Mouse (Mus musculus) MEL (cell line): ENCODE results near the gene Nudt3.

ENCODE experiments used
- CTCF ChIP-seq, 3 experiments: IDR thresholded peaks in 2 of 3; conservative IDR thresholded peaks in 1 of 3; 2 replicates each; pipeline ENCODE4 v1.5.1; 2011 to 2012; ENCODE audit warnings: low read length in 3 of 3, low read depth in 2 of 3, mild to moderate bottlenecking in 2 of 3, improper control_type of control experiment in 1 of 3, inconsistent platforms in 1 of 3, mixed read lengths in 1 of 3, moderate library complexity in 1 of 3; ENCODE audit not compliant: control insufficient read depth in 1 of 3, insufficient read depth in 1 of 3, poor library complexity in 1 of 3, severe bottlenecking in 1 of 3
- E2F4 ChIP-seq: IDR thresholded peaks from 2 replicates; pipeline ENCODE4 v1.6.1; 2011; ENCODE audit warnings: low read depth, low read length, improper control_type of control experiment, borderline replicate concordance
- EP300 ChIP-seq, 2 experiments: IDR thresholded peaks; 2 replicates each; pipeline ENCODE4 v1.6.1; 2011; ENCODE audit warnings: improper control_type of control experiment in 2 of 2, low read length in 2 of 2, low read depth in 1 of 2, mild to moderate bottlenecking in 1 of 2
- ETS1 ChIP-seq: IDR thresholded peaks from 2 replicates; pipeline ENCODE4 v1.6.1; 2012; ENCODE audit warnings: low read depth, mild to moderate bottlenecking, inconsistent platforms, low read length, improper control_type of control experiment, moderate library complexity
- GATA1 ChIP-seq: IDR thresholded peaks from 2 replicates; pipeline ENCODE4 v1.6.1; 2011; ENCODE audit warnings: low read depth, low read length, improper control_type of control experiment
- HCFC1 ChIP-seq: IDR thresholded peaks from 2 replicates; pipeline ENCODE4 v1.6.1; 2012; ENCODE audit warnings: low read depth, mild to moderate bottlenecking, inconsistent platforms, low read length, improper control_type of control experiment, moderate library complexity
- MEF2A ChIP-seq: IDR thresholded peaks from 2 replicates; pipeline ENCODE4 v1.6.1; 2014; ENCODE audit warnings: low read depth, mild to moderate bottlenecking, inconsistent platforms, low read length, improper control_type of control experiment; ENCODE audit not compliant: poor library complexity, insufficient replicate concordance, severe bottlenecking; ENCODE audit errors: extremely low read depth
- NRF1 ChIP-seq: IDR thresholded peaks from 2 replicates; pipeline ENCODE4 v1.6.1; 2014; ENCODE audit warnings: low read depth, mild to moderate bottlenecking, inconsistent platforms, low read length, improper control_type of control experiment, moderate library complexity; ENCODE audit not compliant: poor library complexity, insufficient read depth, severe bottlenecking
- POLR2A ChIP-seq, 2 experiments: IDR thresholded peaks; 2 replicates each; pipeline ENCODE4 v1.6.1; 2011 to 2012; ENCODE audit warnings: low read length in 2 of 2, mild to moderate bottlenecking in 2 of 2, control low read depth in 1 of 2, improper control_type of control experiment in 1 of 2, low read depth in 1 of 2, moderate library complexity in 1 of 2; ENCODE audit not compliant: control insufficient read depth in 1 of 2, insufficient read depth in 1 of 2, poor library complexity in 1 of 2
- ZC3H11A ChIP-seq: IDR thresholded peaks from 2 replicates; pipeline ENCODE4 v1.6.1; 2012; ENCODE audit warnings: low read depth, mild to moderate bottlenecking, inconsistent platforms, low read length, improper control_type of control experiment

- TF ChIP-seq NRF1, result no peak
- no peak for TF ChIP-seq CTCF (IDR thresholded peaks at IDR 0.05 in 2 of 3, conservative IDR thresholded peaks at IDR 0.05 in 1 of 3; ENCODE audit: control insufficient read depth in 1 of 3, insufficient read depth in 1 of 3, low read depth in 2 of 3, low read length in 3 of 3, poor library complexity in 1 of 3, severe bottlenecking in 1 of 3)
- TF ChIP-seq GATA1, result no peak
- no peak for TF ChIP-seq MEF2A
- TF ChIP-seq EP300 (IDR thresholded peaks at IDR 0.05; ENCODE audit: low read depth in 1 of 2, low read length in 2 of 2), result no peak
- TF ChIP-seq HCFC1, result no peak
- TF ChIP-seq E2F4, result no peak
- TF ChIP-seq ETS1, result no peak
- no peak for TF ChIP-seq POLR2A (IDR thresholded peaks at IDR 0.05; ENCODE audit: control insufficient read depth in 1 of 2, insufficient read depth in 1 of 2, low read depth in 1 of 2, low read length in 2 of 2, poor library complexity in 1 of 2)
- TF ChIP-seq ZC3H11A, result no peak
Observed at GRCm38 (mm10) chr17:27545991-27546390, 77.3 kb downstream of the Nudt3 start.
